Mouse (Mus musculus): ENCODE data around the gene Usp8.

DNA sequence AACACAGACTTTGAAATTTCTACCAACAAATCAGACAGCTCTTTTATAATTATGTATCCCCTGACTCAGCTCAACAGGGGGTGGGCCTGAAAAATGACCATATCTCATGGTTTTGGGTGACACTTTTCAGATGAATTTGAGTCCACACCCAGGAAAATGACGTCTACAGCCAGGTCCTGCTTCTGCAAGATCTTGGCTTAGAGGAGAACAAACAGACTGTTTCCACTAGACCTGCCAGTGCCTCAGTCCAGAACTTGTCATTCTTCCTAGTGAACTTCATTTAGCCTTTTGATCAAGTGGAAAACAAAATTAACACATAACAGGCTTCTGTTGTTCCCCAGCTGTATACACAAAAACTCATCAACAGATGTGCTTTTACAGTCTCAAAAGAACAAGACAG, 69.3 kb downstream of the Usp8 start:
- TF ChIP-seq CTCF (IDR thresholded peaks at IDR 0.05; ENCODE audit: borderline replicate concordance, control insufficient read depth, extremely low read depth, insufficient read depth, low read length, poor library complexity) (no peak), POLR2A (IDR thresholded peaks at IDR 0.05; ENCODE audit: control insufficient read depth, extremely low read depth, insufficient read depth, low read length, poor library complexity) (no peak)

Measured in thymus, adult 2 months (tissue).